Mouse (Mus musculus): ENCODE measurements at regions not wholly inside any gene's neighbourhood (a gene's known extent, or its start where the extent isn't known, plus 50 kb on each side); places are given as distances from the start of the nearest gene placed in this dataset.

DNA sequence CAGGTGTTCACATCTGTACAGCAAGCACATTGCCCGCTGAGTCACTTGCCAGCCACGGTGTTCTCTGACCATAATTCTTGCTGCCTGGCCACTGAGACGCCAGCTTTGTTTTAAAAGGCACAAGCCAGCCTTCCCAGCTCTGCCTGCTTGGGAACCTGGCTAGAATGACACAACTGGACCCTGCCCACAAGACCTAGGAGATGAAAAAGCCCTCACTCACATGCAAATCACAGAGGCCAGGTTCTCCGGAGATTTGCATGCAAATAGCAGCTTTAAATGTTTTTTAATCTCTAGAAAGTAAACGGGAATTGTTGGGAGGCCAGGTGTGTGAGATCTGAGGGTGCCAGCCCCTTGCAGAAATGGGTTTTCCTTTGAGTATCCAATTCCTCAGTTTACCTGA, 71.9 kb downstream of the 1810010D01Rik start:
- DNase-seq: no peak

DNA sequence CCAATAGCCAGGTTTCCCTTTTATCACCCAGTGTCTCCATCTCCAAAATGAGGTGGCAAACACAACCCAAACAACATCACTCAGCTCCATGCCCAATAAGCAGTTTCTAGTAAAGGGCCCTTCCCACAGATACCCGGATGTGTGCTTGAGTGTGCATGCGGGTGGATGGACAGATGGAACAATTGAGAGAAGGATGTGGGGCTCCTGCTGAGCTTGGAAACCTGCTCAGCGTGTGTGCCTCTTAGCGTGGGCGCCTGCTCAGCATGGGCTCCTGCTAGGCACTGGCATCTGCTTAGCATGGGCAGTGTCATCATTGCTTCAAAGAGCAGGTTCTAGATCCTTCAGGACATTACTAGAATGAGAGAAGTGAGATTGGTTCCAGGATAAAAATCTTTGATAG, 75.4 kb downstream of the 1810010D01Rik start:
- DNase-seq: no peak

DNA sequence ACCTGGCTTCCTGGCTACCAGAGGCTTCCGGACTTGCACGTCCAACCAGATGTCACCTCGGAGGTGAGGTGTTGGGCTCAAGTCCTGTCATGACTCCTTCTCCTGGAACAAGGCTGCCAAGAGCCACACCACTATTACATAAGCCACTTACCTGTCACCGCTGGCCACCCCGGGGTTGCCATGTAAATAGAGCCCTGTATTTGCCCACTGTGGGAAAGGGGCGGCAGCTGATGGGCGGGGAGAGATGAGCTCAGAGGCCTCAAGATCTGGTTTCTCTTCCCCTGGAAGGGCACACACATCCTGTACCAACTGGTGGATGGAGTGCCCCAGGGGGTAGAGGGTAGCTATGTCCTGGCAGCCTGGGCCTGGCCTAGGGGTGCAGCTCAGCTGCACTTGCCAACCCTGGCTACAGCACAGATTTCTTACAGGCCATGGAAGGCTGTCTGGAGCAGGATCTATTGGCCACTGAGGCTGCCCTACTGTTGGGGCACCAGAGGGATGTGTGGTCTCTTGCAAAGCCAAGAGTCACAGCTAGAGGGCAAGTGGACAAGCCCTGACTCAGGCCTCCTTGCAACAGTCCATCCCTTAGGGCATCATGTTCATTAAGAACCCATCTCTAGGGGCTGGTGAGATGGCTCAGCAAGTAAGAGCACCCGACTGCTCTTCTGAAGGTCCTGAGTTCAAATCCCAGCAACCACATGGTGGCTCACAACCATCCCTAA, 76.3 kb downstream of the 1810010D01Rik start:
- no peak for DNase-seq

DNA sequence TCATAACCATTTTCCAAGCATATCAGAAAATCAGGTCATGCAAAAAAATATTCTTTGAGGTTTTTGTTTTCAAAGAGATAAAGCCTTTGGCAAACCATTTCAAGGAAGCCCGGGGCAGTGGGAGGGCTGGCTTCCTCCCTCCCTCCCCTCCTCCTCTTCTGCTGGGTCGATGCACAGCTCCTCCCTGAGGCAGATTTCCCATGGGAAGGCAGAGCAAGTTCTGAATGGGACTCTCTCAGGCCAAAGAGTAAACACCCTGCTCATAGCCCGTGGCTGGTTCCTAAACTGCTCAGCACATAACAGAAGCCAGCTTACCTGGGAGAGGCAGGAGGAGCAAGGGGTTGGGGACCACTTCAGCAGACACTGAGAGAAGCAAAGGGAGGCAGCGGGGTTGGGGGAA, 77.9 kb downstream of the 1810010D01Rik start:
- peak in 1 of 2 experiments; percentile 13 for DNase-seq

DNA sequence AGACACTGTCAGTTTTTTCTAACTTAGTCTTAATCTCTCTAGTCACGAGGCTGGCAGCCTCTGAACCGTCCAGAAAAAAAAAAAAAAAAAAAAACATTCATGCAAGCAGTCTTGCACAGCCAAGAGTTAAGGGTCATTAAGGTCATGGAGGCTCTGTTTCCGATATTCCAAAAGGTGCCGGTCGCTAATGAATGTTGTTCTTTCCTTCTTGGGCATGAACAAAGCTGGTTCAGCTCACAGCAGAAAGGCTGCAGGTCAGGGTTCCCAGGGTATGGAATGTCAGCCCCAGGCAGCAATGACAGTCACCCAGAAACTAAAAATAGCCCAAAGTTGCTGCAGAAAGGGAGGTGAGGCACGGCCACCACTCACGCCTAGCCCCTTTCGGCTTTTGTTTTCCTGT, 80.3 kb downstream of the 1810010D01Rik start:
- DNase-seq: no peak

DNA sequence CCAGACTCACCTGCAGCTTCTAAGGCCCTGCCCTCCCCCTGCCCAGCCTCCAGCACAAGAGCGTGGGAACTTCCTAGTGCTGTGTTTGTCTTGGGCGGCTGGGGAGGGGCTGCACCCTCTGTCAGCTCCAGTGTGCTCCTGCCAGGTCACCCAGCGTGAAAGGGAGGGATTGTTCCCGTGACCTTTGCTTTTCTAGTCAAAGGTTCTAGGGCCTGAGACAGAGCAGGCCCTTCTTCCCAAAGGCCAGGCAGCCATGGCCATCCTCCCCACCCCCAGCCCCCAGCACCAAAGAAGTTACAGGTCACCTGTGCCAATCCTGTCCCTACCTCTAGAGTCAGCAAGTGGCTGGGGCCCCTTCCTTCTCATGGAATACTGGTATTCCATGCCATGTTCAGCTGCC, 80.7 kb downstream of the 1810010D01Rik start:
- no peak for DNase-seq

DNA sequence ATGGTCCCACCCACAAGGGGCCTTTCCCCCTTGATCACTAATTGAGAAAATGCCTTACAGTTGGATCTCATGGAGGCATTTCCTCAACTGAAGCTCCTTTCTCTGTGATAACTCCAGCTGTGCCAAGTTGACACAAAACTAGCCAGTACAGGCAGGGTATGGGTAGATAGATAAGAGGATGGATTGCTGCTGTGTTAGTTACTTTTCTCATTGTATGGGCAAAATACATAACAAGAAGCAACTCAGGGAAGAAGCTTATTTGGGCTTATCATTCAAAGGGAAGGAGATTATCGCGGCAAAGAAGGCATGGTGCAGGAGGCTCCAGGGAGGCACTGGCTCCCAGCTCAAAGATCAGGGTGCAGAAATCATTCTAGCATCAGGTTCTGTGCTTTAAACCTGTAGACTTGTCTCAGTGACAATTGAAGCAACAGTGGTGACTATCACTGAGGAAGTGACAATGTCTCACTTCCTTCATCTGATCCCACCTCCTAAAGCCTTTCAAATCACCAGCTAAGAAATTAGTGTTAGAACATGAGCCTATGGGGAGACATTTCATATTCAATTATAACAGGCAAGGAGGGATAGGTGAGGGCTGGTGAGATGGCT, 83.8 kb downstream of the 1810010D01Rik start:
- no peak for DNase-seq

DNA sequence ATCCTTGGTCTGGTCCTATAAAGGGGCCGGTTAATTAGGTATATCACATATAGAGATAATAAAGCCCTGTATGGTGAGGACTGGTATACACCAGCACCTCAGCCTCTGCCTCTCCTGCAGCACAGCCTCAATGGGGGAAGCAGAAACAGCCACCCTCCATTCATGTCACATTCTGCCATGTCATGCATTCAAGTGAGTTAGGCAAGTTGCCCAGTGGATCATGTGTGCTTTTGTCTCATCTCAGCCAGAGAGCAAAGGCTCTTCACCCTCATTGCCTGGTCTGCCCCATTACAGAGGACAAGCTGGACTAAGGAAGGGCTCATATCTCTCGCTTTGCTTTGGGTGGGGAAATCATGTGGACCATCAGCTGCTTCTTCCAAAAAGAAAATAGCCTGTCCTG, 85.4 kb downstream of the 1810010D01Rik start:
- DNase-seq: no peak

DNA sequence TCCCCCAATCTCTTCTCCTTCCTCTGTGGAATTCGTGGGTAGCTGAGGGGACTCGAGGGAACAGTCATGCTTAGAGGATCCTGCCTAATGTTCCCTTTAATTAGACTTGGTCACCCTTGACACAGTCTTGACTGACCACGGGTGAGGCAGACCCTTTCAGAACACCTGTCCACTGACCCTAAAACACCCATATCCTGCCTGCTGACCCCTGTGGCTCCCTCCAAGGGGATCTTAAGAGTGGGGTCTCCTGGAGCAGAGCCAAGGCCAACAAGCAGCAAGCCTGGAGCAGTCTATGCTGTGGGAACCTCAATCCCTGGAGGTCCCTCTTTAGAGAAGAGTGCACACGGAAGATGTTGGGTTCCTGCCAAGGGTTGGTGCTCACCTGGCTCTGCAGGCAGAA, 89.5 kb downstream of the 1810010D01Rik start:
- no peak for DNase-seq

DNA sequence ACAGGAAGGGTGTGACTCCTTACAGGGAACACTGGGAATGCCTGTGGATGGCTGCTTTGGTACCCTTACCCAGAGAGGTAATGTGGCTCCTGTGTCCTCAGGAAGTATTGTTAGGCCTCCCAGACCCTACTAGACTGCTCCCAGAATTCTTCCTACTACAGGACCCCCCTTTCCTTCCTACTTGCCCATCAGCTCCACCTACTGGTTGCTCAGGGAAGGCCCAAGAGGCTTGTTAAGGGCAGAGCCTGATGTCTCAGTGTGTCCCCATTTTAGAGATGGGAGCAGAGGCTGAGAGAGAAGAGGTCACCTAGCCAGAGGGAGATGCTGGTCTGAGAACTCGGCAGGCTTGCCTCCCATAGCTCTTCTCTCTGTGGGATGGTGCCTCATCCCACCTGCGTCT, 93.3 kb downstream of the 1810010D01Rik start:
- peak; percentile 66 to 72 for DNase-seq

DNA sequence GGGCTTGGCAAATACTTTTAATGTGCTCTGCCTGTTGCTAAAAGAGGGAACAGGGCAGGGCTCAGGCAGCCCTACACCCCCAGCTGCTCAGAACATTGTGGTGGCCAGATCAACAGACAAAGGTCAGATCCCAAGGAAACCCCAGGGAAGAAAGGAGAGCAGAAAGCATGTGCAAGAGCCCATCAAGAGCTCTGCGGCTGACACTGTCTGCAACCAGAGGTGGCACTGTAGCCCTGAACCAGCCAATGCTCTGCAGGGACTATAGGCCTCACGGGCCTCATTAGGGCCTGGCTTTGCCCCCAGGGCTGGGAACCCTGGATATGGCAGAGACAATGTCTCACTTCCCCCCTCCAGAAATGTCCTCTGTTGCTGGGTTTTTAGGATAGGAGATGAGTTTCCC, 93.8 kb downstream of the 1810010D01Rik start:
- no peak for DNase-seq

DNA sequence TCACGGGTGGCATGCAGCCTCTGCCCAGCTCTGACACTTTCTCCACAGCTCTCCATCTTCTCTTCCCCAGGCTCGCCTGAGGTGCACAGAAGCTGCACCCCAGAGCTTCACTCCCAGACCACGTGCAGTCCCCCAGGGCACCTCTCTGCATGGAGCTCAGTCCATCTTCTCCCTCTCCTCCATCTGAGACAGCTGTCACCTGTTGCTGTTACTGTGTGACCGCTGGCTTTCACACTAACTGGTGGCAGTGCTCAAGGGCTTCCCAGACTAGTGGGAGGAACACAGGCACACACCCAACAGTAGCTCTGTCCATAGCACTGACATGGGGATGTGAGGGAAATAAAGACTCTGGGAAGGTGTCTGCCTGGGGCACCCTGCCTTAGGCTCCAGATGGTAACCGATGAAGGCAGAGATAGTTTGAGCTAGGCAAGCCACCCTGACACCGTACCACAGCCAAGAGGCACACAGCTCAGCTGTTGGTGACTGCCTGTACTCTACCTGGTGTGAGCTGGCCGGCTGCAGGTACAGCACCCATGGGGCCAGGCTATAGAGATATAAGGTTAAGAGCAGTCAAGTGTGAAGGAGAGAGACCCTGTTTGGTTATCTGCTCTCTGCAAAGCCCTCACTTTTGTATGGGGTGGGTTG, 94.9 kb downstream of the 1810010D01Rik start:
- DNase-seq: no peak

DNA sequence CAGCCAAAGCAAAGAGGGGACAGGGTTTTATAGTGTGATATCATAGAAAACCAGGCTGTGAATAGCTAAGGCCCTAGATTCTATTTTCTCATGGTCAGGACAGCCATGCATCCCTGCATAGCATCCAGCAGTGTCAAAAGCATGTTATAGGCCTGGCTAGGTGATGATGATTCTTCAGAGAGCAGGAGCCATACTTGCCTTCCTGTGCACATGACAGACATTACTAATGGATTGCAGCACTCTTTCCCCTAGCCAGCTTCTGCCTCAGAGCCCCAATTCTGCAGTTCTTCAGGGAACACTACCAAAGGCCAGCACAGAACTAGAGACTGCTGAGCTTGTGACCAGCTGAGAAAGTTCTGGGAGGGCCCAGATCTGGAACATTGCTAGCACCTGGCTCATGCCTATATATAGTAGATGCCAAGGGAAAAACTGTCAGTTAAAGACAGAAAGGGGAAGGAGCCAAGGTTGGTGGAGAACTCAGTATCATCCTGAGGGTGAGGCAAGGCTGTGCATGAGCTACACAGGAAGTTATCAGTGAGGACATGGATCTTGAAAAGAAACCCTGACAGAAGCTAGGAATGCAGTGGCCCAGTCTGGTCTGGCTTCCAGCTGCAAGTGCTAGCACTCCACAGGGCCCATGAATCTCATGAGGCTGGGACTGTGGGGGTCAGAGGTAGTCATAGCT, 95.6 kb downstream of the 1810010D01Rik start:
- DNase-seq: no peak

DNA sequence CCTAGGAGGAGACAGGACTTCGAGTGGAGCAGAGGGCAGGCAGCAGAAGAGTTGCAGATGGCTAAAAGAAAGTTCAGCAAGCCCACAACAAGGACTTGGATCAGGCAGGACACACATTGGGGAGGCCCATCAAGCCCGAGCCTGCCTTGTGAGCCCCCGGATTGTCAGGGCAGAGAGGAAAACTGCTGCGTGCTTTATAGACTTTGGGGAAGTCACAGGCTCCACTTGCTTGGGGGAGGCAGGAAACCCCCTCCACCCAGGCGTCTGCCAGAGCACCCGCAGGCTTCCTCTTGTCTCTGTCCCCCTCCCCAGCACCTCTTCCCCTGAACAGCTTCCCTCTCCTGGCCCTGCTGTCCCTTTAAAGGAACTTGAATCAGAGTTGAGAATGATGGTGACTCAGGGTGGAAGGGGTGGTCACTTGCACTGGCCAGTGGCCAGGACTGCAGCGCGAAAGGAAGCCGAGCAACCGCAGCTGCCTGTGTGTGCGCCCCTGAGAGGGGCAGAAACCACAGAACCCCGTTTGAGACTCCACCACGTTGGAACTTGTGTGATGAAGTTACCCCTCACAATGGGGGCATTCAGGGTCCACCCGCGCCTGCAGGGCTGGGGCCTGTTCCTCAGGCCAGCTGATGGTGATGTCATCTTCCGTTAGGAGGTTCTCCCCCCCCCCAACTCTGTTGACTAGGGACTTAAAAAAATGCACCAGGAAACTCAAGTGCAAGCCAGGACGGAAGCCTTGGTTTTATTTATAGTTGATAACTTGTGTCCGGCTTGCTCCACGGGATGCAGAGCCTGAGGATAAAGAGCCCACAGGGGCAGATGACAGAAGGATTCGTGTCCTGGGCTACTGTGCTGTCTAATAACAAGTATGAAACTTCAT, 96.4 kb downstream of the 1810010D01Rik start:
- DNase-seq: peak; percentile 85 to 88

DNA sequence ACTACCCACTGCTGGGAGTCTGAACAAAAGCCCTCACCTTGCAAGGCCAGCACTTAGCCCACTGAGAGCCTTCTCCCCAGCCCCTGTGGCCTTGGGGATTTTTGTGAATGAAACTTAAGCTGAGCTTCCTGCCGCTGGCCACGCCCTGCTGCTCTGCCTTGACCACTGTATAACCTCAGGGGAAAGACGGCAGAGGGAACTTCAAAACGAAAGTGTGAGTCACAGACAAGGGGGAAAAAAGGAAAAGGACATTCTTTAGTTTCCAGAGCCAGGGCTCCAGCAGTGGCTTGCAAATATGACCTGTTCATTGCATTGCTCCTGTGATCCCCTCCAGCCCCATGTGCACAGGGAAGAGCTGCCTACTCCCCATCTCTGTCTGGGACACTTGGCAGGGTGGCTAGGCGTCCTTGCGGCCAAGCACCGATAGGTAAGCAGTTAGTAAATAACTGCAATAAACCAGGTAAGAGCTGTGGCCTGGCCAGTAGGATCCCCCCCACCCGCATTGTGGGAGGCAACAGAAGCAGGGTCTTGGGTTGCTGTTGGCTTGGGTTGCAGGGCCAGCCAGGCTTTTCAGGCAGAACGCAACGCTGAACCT, 97.2 kb downstream of the 1810010D01Rik start:
- peak; percentile 80 to 87 for DNase-seq

DNA sequence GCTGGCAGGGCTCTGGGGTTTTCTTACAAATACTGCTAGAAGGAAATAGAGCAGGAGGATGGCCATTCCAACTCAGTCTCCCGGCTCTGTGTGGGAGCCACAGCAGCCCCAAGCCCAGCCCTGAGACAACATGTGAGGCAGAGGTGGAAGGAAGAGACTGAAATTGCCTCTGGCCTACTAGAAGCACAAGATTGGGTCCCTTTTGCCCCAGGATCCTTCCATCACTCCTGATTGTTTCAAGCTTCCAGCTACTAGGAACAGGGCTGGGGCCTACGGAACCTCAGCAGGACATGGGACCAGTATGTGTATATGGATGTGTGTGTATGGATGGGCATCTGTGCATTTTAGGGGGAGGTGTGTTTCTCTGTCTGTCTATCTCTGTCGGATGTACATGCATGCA, 97.9 kb downstream of the 1810010D01Rik start:
- DNase-seq: no peak

DNA sequence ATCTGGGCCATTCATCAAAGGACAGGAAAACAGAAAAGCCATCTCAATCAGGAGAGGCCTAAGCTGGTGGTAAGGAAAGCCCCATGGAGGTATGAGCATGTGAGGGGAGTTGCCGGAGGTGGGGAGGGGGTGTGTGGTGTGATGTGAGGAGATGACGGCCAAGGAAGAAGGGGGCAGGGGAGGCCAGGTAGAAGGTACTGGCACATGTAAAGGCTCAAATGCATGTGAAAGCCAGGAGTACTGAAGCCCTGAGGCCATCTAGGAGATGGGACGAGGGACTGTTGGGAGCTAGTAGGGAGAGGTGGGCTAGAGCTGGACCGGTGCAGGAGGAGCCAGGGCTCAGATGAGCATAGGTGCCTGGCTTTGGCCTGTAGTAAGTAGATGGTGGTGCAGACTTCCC, 98.4 kb downstream of the 1810010D01Rik start:
- no peak for DNase-seq

DNA sequence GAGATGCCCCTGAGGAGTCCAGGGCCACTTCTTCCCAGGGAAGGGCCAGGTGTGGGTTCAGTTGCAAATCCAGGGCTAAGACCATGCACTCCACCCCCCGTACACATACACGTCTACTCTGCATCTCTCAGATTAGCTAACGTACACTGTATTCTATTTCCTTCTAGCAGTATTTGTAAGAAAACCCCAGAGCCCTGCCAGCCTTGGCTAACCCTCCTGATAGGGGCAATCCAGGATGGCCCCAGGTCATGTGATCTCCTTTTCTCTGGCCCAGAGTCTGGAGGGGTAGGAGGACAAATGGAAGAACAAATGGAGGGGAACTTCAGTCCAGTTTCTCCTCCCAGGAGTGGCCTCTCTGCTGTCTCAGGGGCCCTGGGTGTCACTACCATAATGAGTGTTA, 98.9 kb downstream of the 1810010D01Rik start:
- no peak for DNase-seq

DNA sequence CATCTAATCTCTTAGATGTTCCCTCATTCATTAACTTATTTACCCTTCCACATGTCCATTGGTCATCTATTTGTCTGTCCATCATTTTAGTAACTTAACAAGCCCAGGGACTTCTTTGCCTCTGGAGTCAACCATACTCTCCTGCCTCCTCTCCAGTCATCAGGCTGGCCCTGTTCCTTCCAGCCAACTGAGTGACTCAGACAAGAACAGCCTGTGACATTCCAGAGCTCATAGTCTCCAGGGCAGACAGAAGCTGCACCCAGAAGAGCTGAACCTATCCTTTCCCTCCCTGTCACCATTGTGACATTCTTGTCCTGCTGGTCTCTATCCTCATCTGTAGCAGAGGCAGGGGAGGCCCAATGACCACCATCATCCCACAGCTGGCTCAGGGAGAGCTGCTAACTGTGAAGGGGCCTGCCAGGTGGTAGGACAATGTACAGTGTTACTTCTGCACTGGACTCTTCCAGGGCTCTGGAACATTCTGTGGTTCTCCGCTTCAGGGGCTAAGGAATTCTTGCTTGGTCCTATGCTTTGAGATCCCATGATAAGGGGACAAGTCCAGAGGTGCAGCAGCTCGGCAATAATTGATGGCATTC, 100.2 kb downstream of the 1810010D01Rik start:
- peak; percentile 63 to 66 for DNase-seq

DNA sequence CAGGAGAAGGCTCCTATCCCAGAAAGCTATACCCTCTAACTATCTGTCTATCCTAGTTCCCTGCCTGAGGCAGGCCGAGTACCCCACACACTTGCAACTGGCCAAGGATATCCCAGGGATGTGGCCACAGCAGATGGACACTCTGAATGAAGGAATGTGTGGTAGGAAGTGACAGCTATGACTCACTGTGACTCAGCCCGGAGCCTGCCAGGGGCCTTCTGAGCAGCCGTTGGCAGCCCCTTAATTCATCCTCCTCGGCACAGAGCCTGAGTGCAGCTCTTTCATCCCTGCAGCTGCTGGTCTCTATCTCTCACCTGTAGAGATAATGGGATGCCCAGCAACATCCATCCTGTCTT, 101.4 kb downstream of the 1810010D01Rik start:
- DNase-seq: peak; percentile 91

DNA sequence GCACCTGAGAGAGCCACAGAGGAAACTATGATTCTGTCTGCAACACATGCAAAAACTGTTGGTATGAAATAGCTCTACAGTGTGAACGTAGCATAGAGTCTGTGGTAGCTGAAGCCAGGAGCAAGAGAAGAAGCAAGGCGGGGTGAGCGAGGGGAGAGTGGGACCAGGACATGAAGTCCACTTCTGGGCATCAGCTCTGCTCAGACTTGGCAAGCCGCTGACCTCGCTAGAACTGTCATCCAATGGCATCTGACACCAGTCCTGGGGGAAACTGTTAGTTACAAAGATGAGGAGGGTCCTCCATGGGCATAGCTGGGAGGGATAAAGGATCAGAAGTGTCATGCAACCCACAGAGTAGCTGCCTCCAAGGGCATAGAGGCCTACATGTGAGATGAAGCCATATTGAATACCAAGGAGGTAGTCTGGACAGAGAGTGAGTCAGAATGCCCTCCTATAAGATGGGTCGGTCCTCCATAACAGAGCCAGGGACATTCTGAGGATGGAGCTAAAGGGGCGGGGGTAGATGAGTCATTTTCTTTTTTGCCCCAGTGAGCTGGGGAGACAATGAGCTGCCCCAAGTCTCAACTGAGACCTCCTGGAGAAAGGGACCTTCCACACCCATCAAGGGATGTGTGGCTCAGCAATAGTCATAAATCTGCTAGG, 102.0 kb downstream of the 1810010D01Rik start:
- no peak for DNase-seq

All from adrenal gland, postnatal 36 days (tissue).